Mouse (Mus musculus) heart, embryonic 11.5 days (tissue): ENCODE data around the gene Cpvl. TPM values are rescaled to one million over a fixed set of nuclear protein-coding genes. Genes with fewer than 3 reads are reported as not detected.

ENCODE experiments used
- ATAC-seq: fragments of 200-750 bp; cut with Nextera tagmentation; replicated peaks from 2 replicates; pipeline ENCODE4 v1.8.0; 2017; ENCODE audit warnings: moderate library complexity; ENCODE audit not compliant: insufficient number of reproducible peaks, low FRiP score, low TSS enrichment
- H3K27ac ChIP-seq: fragments of 300-500 bp; sonication (generic); 2 replicates; pipeline ENCODE4 v1.5.1; 2014; ENCODE audit warnings: mild to moderate bottlenecking, low read depth, low read length
- H3K27me3 ChIP-seq: fragments of 300-500 bp; sonication (generic); 2 replicates; pipeline ENCODE4 v1.6.1; 2014; ENCODE audit warnings: mild to moderate bottlenecking, low read length, mixed read lengths; ENCODE audit not compliant: control insufficient read depth, insufficient read depth
- H3K36me3 ChIP-seq: fragments of 300-500 bp; sonication (generic); 2 replicates; pipeline ENCODE4 v1.6.1; 2014; ENCODE audit warnings: mild to moderate bottlenecking, low read length, moderate library complexity, mixed read lengths; ENCODE audit not compliant: control insufficient read depth, insufficient read depth
- H3K4me1 ChIP-seq: fragments of 300-500 bp; sonication (generic); 2 replicates; pipeline ENCODE4 v1.6.1; 2014; ENCODE audit warnings: low read length; ENCODE audit not compliant: control insufficient read depth, insufficient read depth
- H3K4me2 ChIP-seq: fragments of 300-500 bp; sonication (generic); 2 replicates; pipeline ENCODE4 v1.6.1; 2014; ENCODE audit warnings: mild to moderate bottlenecking, moderate library complexity
- H3K4me3 ChIP-seq: fragments of 300-500 bp; sonication (generic); 2 replicates; pipeline ENCODE4 v1.5.1; 2014; ENCODE audit warnings: low read depth, low read length
- H3K9ac ChIP-seq: fragments of 300-500 bp; sonication (generic); 2 replicates; pipeline ENCODE4 v1.6.1; 2014; ENCODE audit warnings: mild to moderate bottlenecking, low read depth, low read length, moderate library complexity
- H3K9me3 ChIP-seq: fragments of 300-500 bp; sonication (generic); replicated peaks from 2 replicates; pipeline ENCODE4 v1.6.1; 2016; ENCODE audit warnings: low read length; ENCODE audit not compliant: control insufficient read depth
- WGBS: fragments of 180-500 bp; shearing (Covaris S2); extraction: QIAGEN DNeasy Blood & Tissue Kit; methylation state at CpG from one replicate; pipeline ENCODE4 v1.1.7; 2014; ENCODE audit not compliant: insufficient replicate concordance; 5-methylcytosine and 5-hydroxymethylcytosine counted together
- polyA plus RNA-seq: library from polyadenylated mRNA; unstranded; fragments of >200 nt; fragmentation: Nextera tagmentation; extraction: Ambion mirVana; gene quantifications from 2 replicates; pipeline ENCODE4 v1.2.1, GENCODE M21; 2014

The Cpvl gene
- polyA plus RNA-seq, 1 experiment from 2014 or later = not detected

- Histone ChIP-seq H3K4me1 (peaks cover 5% of the 10 kb centered on the region; the same call in 1 of the 2 replicates), H3K27me3 (no peaks in the 10 kb centered on the region), H3K4me3 (no peak overlapping the region), H3K9ac (no peak overlapping the region), H3K27ac (no peak overlapping the region), H3K4me2 (no peak overlapping the region), H3K9me3 (no peaks in the 10 kb centered on the region), H3K36me3 (no peaks in the 10 kb centered on the region)
- ATAC-seq = no peak
- WGBS = 76% methylated on average over 6 of the region's 6 CpGs
Measured at GRCm38 (mm10) chr6:53968550-53968949, 9.9 kb downstream of the Cpvl start.

- no peaks in the 10 kb centered on the region for H3K9me3 ChIP-seq
- WGBS = 69% methylated on average over 5 of the region's 5 CpGs
- no peak for ATAC-seq
- H3K4me1 ChIP-seq = no peaks in the 10 kb centered on the region
- H3K27ac ChIP-seq = no peak overlapping the region
- no peaks in the 10 kb centered on the region for H3K36me3 ChIP-seq
- no peaks in the 10 kb centered on the region for H3K27me3 ChIP-seq
- no peak overlapping the region for H3K4me2 ChIP-seq
- H3K9ac ChIP-seq = no peak overlapping the region
- no peak overlapping the region for H3K4me3 ChIP-seq
Measured at GRCm38 (mm10) chr6:53966595-53966994, 11.9 kb downstream of the Cpvl start.

- no peaks in the 10 kb centered on the region for H3K4me1 ChIP-seq
- H3K4me3 ChIP-seq = no peak overlapping the region
- no peaks in the 10 kb centered on the region for H3K27me3 ChIP-seq
- H3K4me2 ChIP-seq = no peak overlapping the region
- no peak overlapping the region for H3K9ac ChIP-seq
- WGBS = 35% methylated on average over 5 of the region's 5 CpGs
- no peaks in the 10 kb centered on the region for H3K9me3 ChIP-seq
- H3K27ac ChIP-seq = no peak overlapping the region
- ATAC-seq = no peak
- H3K36me3 ChIP-seq = no peaks in the 10 kb centered on the region
Measured at GRCm38 (mm10) chr6:53965900-53966299, 12.6 kb downstream of the Cpvl start.

- ATAC-seq = no peak
- H3K9ac ChIP-seq = no peak overlapping the region
- H3K4me1 ChIP-seq = no peaks in the 10 kb centered on the region
- H3K4me3 ChIP-seq = no peak overlapping the region
- no peaks in the 10 kb centered on the region for H3K9me3 ChIP-seq
- no peak overlapping the region for H3K4me2 ChIP-seq
- H3K27ac ChIP-seq = no peak overlapping the region
- 68% methylated on average over 5 of the region's 5 CpGs for WGBS
- no peaks in the 10 kb centered on the region for H3K36me3 ChIP-seq
- no peaks in the 10 kb centered on the region for H3K27me3 ChIP-seq
Measured at GRCm38 (mm10) chr6:53963906-53964496, 14.5 kb downstream of the Cpvl start.

GRCm38 (mm10) chr6:53962006-53962405, 16.5 kb downstream of the Cpvl start:
- H3K4me2 ChIP-seq = no peak overlapping the region
- no peak for ATAC-seq
- H3K36me3 ChIP-seq = no peaks in the 10 kb centered on the region
- H3K4me3 ChIP-seq = no peak overlapping the region
- WGBS = 70% methylated on average over 1 of the region's 1 CpGs
- H3K27me3 ChIP-seq = no peaks in the 10 kb centered on the region
- H3K4me1 ChIP-seq = peaks cover 3% of the 10 kb centered on the region; the same call in 1 of the 2 replicates
- H3K27ac ChIP-seq = no peak overlapping the region
- H3K9me3 ChIP-seq = no peaks in the 10 kb centered on the region
- no peak overlapping the region for H3K9ac ChIP-seq

DNA sequence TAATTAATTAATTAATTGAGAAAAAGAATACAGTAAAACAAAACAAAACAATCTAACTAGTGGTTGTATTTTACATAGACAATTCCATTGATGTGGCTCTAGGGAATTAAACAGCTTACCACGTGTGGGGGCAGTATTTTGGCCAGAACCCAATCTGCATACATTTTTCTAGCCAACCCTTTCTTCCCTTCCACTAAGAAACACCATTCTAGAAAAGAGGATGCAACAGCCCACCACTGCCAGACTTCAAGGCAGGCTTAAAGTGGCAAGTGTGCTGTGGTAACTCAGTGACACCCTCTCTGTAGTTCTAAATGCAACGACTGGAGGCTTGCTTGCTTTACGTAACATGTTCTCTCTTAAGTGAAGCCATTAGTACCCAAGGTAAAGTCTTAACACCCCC, 18.6 kb downstream of the Cpvl start:
- peaks cover 8% of the 10 kb centered on the region; the same call in 1 of the 2 replicates for H3K4me1 ChIP-seq
- no peak overlapping the region for H3K4me2 ChIP-seq
- H3K27me3 ChIP-seq = no peaks in the 10 kb centered on the region
- no peak overlapping the region for H3K4me3 ChIP-seq
- H3K27ac ChIP-seq = no peak overlapping the region
- H3K9me3 ChIP-seq = no peaks in the 10 kb centered on the region
- H3K9ac ChIP-seq = no peak overlapping the region
- ATAC-seq = no peak
- 60% methylated on average over 3 of the region's 3 CpGs for WGBS
- H3K36me3 ChIP-seq = no peaks in the 10 kb centered on the region

DNA sequence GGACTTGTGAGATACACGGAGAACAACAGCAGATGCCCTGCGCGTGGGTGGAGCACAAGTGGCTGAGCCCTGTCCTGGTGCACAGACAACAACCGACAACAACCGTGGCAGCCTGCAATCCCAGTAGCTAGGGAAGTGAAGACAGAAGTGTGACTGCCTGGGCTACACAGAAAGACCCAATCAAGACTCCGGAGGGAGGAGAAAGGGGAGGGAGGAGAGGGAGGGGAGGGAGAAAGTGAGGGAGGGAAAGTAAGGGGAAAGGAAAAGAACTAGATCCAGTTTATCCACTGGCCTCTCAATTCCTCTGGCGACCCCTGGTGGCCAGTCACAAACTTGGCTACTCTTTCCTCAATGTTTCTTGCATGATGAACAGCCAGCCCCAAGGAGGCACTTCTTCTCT, 20.1 kb downstream of the Cpvl start:
- H3K4me3 ChIP-seq = peak overlapping the region; percentile 19
- no peaks in the 10 kb centered on the region for H3K36me3 ChIP-seq
- 11% methylated on average over 7 of the region's 7 CpGs for WGBS
- no peaks in the 10 kb centered on the region for H3K9me3 ChIP-seq
- peaks cover 8% of the 10 kb centered on the region; the same call in 1 of the 2 replicates for H3K4me1 ChIP-seq
- H3K27me3 ChIP-seq = no peaks in the 10 kb centered on the region
- no peak overlapping the region for H3K27ac ChIP-seq
- no peak overlapping the region for H3K9ac ChIP-seq
- peak overlapping the region; percentile 56 for H3K4me2 ChIP-seq
- ATAC-seq = no peak

DNA sequence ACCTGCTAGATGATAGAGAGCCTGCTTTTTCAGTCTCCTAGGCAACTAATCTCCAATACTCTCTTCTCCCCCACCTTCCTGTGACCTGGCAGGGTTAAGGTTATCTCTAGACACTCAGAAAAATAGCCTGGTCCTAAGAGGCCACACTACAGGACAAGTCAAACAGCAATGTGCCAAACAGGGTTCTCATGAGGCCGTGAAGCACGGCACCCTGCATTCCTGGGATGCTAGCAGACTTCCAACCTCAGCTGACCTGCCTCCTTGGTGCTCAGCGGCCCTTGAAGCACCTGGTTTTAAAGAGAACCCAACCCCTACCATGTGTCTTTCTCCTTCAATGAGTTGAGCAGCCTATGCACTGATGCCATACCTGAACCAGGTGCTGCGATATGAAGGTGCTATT, 22.0 kb downstream of the Cpvl start:
- Histone ChIP-seq H3K9me3 (no peaks in the 10 kb centered on the region), H3K4me3 (no peak overlapping the region), H3K36me3 (no peaks in the 10 kb centered on the region), H3K27me3 (no peaks in the 10 kb centered on the region), H3K4me2 (no peak overlapping the region), H3K4me1 (peaks cover 9% of the 10 kb centered on the region; the same call in 1 of the 2 replicates), H3K27ac (no peak overlapping the region), H3K9ac (no peak overlapping the region)
- WGBS = 30% methylated on average over 4 of the region's 4 CpGs
- ATAC-seq = no peak

DNA sequence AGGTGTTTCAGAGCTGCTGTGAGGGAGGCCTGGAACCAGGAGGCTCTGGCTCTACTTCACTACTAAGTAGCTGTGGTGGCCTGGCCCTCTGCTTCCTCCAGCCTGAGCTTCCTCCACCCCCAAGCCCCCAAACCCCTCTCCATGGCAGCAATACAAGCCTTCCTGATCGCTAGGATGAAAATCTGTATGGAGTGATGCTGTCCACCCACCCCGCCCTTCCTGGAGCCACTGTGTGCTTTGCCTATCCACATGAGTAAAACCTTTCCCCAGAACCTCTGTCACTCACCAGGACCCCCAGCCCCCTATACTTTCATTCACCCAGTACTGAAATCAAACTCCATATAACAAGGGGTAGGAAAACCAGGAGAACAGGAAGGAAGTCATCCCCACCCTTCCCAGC, 22.6 kb downstream of the Cpvl start:
- Histone ChIP-seq H3K36me3 (no peaks in the 10 kb centered on the region), H3K27me3 (no peaks in the 10 kb centered on the region), H3K4me1 (peaks cover 10% of the 10 kb centered on the region; the same call in 1 of the 2 replicates), H3K9ac (no peak overlapping the region), H3K9me3 (no peaks in the 10 kb centered on the region), H3K4me3 (no peak overlapping the region), H3K4me2 (no peak overlapping the region), H3K27ac (no peak overlapping the region)
- WGBS = 85% methylated on average over 2 of the region's 2 CpGs
- ATAC-seq = no peak
